Mouse (Mus musculus) left cerebral cortex, postnatal 14 days (tissue): ENCODE results near the gene Evi2. TPM values are rescaled to one million over a fixed set of nuclear protein-coding genes. Genes with fewer than 3 reads are reported as not detected.
A peak's percentile ranks its signal among the peaks of the same experiment; 100 is the strongest.

ENCODE experiments used
- DNase-seq, 2 experiments: peaks; one replicate each; pipeline ENCODE4 v3.0.0; 2021 to 2022; ENCODE audit warnings: low spot score in 2 of 2, mixed read lengths in 1 of 2
- intact Hi-C: fragments of 180-260 bp; cut with DNase I; formaldehyde crosslinking; loops from one replicate; pipeline ENCODE4 v1.15.1; 2025
- total RNA-seq, 2 experiments: library from RNA; stranded (reverse); gene quantifications; 2 replicates each; pipeline ENCODE4 v1.2.3; 2021

Evi2 gene
- total RNA-seq, 2 experiments from 2014 or later: 0.13 TPM; not detected in 1

DNA sequence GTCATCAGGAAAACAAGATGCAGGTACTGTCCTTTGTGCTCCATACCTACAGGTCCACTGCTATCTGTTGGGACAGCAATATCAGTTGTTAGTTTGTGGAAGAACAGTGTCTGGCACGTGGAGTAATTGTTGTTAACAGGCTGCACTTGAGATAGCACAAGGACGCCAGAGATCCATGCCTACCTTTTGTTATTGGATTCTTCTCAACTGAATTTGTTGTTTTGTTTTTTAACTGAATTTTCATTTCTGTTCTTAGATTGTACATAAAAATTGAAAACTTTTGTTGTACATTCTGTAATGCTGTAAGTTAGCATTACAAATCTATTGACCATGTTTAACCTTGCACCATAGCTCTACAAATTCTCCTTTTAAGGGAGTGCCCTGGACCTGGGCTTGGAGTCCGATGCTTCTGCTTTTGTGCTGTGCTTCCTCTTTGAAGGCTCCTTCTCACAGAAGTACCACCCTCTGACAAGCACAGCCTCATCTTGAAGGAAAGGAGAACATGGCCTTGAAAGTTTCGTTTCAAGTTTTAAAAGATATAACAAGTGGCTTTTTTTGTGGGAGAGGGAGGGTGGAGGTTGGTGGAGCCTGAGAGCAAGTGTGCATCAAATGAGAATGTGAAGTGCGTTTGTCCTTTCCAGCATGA is 2.5 kb downstream of the Evi2 start:
- intact Hi-C loops: no loop called here
- no peak for DNase-seq

DNA sequence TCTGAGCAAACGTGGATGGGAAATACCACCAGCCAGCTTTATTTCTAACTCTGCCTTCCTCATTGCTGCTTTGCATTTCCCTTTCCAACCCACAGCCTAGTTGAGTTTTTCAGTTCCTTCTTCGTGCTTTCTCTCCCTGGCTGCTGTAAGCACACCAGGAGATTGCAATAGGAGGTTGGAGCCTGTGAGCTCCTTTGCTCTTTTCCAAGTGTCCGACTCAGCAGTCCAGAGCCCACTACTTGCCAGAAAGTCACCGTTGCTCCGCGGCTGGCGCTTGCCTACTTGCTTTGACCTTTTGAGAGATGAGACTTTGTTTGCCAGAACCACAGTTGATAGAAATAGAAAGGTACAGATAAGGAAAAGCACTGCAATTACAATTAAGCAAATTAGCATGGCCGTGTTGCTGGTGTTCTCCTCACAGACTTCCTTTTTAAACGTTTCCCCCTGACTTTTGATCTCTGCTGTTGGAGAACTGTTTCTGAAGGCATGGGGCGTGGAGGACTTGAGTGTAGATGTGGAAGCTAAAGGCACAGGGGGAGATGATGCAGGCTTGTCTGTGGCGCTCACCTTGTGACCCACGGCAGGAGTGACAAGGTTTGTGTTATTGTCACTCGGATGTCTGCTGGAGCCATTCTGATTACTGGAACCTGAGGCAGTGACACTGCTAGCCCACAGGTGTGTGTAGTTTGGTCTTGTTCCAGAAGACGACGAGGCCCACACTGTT is 3.2 kb downstream of the Evi2 start:
- intact Hi-C loops: no loop called here
- peak in 1 of 2 experiments; percentile 25 for DNase-seq

DNA sequence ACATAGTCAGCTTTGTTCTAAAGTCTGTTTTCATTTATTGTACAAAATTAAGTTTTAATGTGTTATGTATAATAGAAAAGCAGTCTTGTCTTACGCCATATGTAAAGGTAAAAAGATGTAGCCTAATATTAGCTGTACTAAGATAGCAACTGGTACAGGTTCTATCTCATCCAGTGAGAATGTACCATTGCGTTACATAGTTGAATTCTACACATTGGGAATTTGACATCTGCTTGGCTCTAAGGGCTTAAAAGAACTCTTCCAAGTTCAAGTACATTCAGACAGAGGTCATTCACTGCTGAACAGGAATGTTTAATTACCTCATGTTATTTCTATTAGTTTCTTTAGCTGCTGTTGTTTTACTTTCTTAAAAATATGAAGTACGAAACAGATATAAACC is 3.8 kb downstream of the Evi2 start:
- intact Hi-C loops: no loop called here
- no peak for DNase-seq

DNA sequence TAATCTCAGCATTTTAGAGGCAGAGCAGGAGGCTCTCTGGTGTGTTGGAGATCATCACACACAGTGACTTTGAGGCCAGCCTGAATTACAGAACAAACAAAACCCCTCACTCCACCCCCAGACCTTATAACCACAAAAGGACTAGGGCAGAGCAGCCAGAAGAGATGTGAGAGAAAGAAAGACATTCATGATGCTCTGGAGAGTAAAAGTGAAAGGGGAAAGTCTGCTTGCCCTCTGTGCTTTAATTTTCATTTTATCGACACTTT is 6.1 kb downstream of the Evi2 start:
- intact Hi-C loops: no loop called here
- DNase-seq: no peak

DNA sequence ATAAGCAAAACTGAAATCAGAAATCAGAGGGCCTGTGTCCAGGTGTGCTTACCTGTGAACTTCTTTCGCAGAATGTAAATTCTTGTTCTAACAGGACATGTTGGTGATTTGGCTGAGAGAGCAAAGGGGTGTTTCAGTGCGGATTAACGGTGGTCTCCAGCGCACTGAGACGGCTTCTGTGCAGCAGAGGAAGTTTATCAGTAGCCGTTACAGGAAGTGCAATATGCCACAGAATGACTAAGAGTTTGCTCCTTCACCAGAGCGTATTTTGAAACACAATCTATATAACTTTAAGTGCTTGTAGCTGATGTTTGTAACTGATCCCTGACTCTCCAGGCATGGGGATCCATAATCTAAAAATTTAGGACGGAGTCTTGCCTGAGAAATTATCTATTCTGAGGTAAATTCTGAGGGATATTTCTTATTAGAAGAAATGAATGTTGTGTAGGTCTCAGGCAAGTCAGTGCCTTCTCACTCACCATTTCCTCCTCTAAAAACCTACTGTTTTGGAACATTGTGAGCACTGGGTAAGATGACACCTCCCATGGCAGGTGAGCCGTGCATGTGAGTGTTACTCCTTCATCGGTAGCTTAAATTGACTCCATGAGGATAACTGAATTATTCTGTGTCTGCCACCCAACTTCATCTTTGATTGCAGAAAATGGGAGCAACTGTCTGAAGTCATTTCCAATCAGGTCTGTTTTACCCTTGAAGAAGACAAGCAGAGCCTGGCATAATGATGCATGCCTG is 6.7 kb downstream of the Evi2 start, which contains the start of gene Evi2b:
Gene Evi2b, minus strand, starts transcription at position 203 of the 750 bp plus-strand sequence.
- intact Hi-C loops: no loop called here
- no peak for DNase-seq

DNA sequence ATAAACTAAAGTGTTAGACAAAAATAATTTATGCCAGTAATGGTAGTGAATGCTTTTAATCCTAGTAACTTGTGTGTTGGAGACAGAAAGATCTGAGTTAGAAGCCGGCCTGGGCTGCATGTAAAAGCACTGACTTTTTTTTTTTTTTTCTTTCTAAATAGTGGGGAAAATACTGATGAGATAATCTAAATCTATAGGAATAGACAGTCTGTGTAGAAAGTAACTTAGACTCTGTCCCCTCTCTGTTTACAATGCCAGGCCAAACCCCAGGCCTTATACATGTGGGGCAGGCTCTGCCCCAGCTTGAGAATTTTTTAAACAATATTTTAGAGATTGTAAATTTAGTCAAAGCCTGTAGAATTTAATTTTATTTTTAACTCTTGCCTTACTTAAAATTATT is 7.4 kb downstream of the Evi2 start:
- intact Hi-C loops: no loop called here
- DNase-seq: no peak

DNA sequence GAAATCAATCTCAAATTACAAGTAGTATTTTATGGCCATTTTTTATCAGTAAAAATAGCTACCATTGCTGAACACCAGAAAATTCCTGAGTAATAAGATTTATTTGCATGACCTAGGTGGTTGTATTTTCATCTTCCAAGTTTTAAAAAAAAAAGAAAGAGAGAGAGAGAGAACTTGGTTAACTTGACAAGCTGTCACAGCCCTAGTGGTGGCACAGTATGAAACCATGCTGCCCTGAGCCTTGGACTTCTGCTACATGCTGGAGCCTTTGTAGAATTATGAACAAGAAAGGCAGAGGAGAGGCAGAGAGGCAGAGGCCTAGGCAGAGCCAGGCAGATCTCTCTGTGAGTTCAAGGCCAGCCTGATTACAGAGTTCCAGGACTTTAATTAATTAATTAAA is 8.5 kb downstream of the Evi2 start:
- intact Hi-C loops: no loop called here
- no peak for DNase-seq

DNA sequence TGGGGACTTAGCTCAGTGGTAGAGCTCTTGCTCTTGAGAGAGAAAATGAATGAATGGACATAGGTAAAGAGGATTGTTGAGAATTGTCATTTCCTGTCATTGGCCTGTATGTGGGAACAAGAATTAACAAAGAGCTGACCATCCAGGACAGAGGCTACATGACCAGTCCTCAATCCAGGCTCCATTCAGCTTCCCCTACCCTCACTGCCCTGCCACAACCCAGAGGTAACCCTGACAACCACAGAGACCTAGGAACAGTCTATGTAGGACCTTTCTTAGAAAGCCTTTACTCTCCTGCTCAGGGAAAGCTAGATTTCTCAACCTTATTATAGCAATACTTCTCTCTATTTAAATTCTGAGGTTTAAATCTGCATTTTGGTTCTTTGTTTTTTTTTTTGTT is 9.6 kb downstream of the Evi2 start:
- no peak for DNase-seq
- intact Hi-C loops: no loop called here

DNA sequence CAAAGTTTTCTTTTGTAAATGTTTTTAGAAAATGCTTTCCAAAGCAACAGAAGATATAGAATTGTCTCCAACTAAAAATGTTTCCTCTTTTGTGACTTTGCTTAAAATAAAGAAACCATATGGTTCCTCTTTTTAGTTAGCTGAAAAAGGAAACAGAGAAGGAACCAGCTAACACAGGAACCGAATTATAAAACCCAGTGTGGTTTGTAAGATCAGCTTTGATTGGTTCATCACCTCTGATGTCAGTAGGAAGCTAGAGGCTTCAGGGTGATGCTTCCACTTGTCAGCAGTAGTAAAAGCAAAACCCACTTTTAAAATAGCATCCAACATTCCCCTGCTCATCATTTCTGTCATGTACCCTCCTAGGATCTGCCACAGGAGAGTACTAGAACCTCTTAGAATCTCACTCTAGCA is 10.5 kb downstream of the Evi2 start:
- intact Hi-C loops: no loop called here
- DNase-seq: peak; percentile 54 to 89

DNA sequence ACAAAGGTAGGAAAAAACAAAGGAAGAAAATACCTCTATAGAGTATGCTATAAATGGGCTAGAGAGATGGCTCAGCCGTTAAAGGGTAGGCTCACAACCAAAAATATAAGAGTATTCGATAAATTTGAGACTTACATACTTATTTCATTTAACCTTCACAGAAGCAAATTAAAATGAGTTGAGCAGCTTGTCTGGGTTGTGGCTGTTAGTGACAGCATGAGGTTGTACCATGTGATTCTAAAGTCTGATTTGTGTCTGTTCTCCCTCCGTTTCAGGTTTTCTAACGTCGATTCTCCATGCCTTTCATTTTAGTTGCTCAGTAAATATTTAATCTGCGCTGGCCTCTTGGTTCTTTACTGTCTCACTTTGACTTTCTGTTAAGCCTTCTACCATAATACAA is 11.1 kb downstream of the Evi2 start:
- intact Hi-C loops: no loop called here

DNA sequence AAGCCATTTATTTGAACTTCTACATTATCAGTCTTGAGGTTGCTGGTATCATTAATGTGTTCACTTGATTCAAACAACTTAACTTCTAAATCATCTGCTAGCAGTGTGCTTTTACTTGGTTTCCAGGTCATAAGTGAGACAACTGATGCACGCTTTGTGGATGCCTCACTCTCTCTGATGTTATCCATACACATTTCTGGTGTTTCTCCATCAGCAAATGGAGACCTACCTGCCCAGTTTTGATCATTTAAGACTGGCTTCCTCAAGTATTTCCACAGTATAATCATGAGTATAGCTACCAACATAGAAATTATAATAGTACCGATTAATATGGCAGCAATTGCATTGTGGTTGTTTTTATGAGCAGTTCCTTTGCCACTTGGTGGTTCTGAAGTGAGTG is 14.6 kb downstream of the Evi2 start:
- no peak for DNase-seq
- intact Hi-C loops: no loop called here

More for the DNA sequence above, 11.1 kb downstream of the Evi2 start:
- no peak for DNase-seq

DNA sequence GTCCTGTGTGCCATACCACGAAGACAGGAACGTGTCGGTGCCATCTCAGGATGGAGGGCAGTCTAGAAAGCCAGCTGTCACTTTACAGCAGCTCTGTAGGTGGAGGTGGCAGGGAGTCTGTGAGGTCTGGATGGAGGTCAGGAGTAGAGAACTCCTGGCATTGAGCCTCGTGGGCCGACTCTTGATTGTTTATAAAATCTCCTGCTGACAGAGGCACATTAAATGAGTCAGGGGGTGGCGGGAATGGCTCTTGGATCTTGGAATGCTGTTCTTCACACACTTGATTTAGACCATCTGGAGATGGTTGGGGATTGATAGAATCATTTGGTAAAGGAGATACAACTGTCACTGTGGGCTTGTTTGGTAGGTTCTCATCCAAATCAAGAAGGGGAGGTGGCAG is 15.1 kb downstream of the Evi2 start:
- intact Hi-C loops: no loop called here
- DNase-seq: no peak

DNA sequence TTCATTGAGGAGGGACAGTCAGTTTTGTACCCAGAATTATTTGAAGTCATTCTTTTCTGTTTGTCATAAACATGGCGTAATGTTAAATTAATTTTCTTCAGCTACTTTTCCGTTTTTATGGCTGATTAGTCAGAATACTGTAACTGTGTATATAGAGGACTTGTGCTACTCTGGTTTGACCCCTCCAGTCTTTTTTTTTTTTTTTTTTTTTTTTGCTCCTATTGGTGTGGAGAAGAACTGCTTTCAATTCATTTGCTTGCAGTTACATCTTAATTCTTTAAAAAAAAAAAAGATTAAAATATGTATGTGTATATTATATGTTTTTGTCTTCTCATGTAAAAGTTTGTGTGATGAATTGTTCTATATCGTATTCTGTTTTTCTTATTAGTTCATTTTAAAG is 18.4 kb downstream of the Evi2 start:
- intact Hi-C loops: no loop called here
- no peak for DNase-seq

DNA sequence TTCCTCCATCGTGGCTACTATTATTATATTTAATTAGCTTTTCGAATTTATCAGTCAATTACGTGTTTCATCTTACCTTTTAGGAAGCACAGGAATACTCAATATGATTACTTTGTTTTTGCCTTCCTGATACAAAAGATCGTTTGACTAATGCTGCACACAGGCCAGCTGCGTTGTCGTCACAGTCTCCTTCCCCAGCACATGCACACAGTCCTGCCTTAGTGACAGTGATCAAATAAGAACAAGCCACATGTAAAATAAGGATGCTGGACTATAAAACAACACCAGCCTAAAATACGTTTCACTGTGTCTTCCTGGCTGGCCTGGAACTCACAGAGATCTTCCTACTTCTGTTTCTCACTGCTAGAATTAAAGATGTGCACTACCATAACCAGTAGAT is 25.9 kb downstream of the Evi2 start:
- intact Hi-C loops: no loop called here

DNA sequence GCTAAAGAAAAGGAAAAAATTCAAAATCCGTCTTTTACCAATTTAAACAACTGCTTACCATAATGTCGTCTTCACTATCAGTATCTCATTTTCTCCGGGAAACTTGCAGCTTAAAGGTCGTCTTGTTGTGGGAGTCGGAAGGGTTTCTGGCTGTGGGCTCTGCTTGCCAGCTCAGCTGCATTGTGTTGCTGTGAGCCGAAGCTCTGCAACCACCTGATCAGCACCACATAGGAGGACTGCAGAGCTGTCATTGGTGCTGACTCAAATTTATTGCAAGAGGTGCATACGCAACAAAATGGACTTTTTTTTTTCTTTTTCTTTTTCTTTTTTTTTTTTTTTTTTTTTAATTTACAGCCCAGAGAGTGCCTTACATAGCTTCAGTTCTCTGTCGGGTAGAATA is 26.5 kb downstream of the Evi2 start, which contains the start of gene Omg:
Gene Omg, minus strand, starts transcription at position 240 of the 400 bp plus-strand sequence.
- DNase-seq: peak; percentile 75 to 89
- intact Hi-C loops: no loop called here

More for the DNA sequence above, 25.9 kb downstream of the Evi2 start:
- peak in 1 of 2 experiments; percentile 42 for DNase-seq

DNA sequence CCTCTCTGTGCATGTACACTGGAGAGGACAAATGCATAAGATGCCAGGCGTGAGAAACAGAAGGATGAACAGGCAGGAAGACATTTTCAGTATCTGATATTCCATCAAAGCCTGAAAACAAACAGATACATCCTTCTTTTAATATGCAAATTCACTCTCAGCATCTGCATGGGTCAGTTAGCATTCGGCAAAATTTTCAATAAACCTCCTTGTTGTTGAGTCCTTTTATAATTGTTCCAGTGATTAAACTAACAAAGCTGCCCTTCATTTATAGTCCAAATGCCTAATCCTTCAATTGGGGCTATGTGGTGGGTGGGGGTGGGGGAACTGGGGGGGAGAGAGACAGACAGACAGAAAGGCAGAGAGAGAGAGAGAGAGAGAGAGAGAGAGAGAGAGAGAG is 27.5 kb downstream of the Evi2 start:
- intact Hi-C loops: no loop called here
- peak in 1 of 2 experiments; percentile 19 for DNase-seq

DNA sequence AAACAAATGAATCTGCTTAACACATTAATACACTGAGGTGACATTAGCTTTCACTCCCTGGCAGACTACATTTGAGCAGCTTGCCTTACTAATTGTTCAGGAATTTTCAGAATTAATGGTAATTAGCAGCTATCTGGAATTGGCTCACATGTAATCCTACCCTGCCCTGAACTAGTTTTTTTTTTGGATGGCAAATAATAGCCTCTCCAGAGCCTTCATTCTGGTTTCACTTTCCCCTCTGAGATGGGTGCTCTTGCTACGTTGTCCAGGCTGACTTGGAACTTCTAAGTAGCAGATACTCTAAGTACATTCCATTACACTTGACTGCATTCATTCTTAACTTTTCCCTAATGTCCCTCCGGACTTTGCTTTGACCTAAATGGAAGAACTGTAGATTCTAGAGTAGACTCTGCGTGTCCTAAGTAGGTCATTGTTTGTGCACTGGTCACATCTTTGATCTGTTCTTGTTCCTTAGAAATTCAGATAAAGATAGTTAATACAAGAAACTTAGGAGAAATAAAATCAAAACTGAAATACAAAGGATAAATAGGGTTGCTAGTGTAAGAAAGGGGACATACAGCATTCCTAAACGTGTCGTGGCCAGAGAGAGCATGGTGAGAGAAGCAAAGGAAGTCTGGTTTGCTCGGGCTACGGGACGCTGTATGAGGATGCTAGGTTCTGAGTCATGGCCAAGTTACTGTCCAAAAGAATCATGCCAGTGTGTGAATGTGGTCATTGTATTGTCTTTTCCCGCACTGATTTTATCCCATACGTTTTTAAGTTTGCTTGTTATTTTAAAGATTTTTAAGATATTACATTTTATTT is 35.2 kb downstream of the Evi2 start:
- no peak for DNase-seq
- intact Hi-C loops: no loop called here

DNA sequence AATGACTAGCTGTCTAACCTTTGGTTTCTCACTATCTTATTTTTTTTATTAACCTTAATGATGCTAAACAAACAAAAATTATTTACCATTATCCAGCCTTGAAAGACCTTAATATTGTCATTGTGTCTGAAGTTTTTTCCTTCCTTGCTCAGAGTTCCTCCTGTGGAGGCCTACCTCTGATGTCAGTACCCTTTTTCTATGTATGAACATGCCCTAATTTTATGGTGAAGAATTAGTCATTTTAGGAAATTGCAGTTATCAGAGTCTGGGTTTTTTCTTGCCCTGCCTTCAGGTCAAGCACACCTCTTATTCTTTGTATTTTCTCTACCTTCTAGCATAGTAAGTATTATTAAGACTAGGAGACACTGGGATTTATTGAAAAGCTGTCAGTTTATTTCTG is 45.7 kb downstream of the Evi2 start:
- intact Hi-C loops: no loop called here

DNA sequence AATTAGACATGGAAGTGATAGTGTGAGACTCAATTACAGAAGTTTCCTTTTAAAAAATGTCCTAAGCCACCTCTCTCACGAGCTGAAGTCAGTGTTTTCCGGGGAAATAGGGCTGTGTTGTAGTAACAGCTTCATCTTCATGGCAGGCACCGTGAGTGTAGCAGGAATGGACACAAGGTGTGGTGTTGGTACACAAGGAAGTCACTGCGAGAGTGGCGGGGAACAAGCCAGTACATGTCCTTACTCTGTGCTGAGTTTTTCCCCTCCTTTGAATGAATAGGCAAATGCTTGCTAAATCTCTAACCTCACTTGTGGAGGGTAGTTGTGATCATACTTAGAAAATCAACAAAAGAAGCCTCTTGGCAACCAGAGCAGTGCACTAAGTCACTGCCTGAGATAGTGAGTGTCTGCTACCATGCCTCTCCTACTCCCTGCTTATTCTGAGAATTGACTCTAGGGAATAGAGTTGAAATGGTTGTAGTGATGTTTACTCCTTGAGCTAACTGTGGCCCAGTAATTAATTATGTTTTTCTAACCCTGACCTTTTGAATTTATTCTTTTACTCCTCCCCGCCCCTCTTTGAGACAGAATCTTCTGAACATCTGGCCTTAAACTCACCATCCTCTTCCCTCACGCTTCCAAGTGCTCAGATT is 46.4 kb downstream of the Evi2 start:
- intact Hi-C loops: no loop called here
- no peak for DNase-seq

More for the DNA sequence above, 45.7 kb downstream of the Evi2 start:
- no peak for DNase-seq
